Mouse (Mus musculus): ENCODE measurements at regions not wholly inside any gene's neighbourhood (a gene's known extent, or its start where the extent isn't known, plus 50 kb on each side); places are given as distances from the start of the nearest gene placed in this dataset.

GRCm38 (mm10) chr14:14612245-14612644, 89.8 kb upstream of the Slc4a7 start:
- Histone ChIP-seq H3K4me2 (ENCODE audit: low read length) (no peak overlapping the region), H3K36me3 (ENCODE audit: control insufficient read depth, insufficient read depth, low read length) (no peaks in the 10 kb centered on the region), H3K9me3 (ENCODE audit: control insufficient read depth, low read length) (no peaks in the 10 kb centered on the region), H3K4me3 (ENCODE audit: low read length) (no peak overlapping the region), H3K9ac (ENCODE audit: low read depth, low read length) (no peak overlapping the region), H3K27me3 (replicated peaks; ENCODE audit: control insufficient read depth, insufficient read depth, low read length) (no peaks in the 10 kb centered on the region), H3K4me1 (ENCODE audit: control insufficient read depth, insufficient read depth, low read depth, low read length) (no peaks in the 10 kb centered on the region), H3K27ac (ENCODE audit: low read depth, low read length) (no peak overlapping the region)
- WGBS, result 74% methylated on average over 3 of the region's 3 CpGs
- ATAC-seq, result no peak

- H3K9me3 ChIP-seq (ENCODE audit: control insufficient read depth, low read length), result no peaks in the 10 kb centered on the region
- 89% methylated on average over 5 of the region's 5 CpGs for WGBS
These were observed 81.8 kb upstream of the Slc4a7 start for GRCm38 (mm10) chr14:14620316-14620715.

GRCm38 (mm10) chr14:14628673-14629072, 73.4 kb upstream of the Slc4a7 start:
- H3K27ac ChIP-seq (ENCODE audit: low read depth, low read length), result no peak overlapping the region
- WGBS, result 88% methylated on average over 1 of the region's 1 CpGs

More at GRCm38 (mm10) chr14:14620316-14620715, 81.8 kb upstream of the Slc4a7 start:
- Histone ChIP-seq H3K27me3 (replicated peaks; ENCODE audit: control insufficient read depth, insufficient read depth, low read length) (no peaks in the 10 kb centered on the region), H3K27ac (ENCODE audit: low read depth, low read length) (no peak overlapping the region), H3K4me2 (ENCODE audit: low read length) (no peak overlapping the region), H3K4me1 (ENCODE audit: control insufficient read depth, insufficient read depth, low read depth, low read length) (no peaks in the 10 kb centered on the region), H3K9ac (ENCODE audit: low read depth, low read length) (no peak overlapping the region), H3K4me3 (ENCODE audit: low read length) (no peak overlapping the region), H3K36me3 (ENCODE audit: control insufficient read depth, insufficient read depth, low read length) (no peaks in the 10 kb centered on the region)
- no peak for ATAC-seq

GRCm38 (mm10) chr14:14631750-14632149, 70.3 kb upstream of the Slc4a7 start:
- Histone ChIP-seq H3K36me3 (ENCODE audit: control insufficient read depth, insufficient read depth, low read length) (no peaks in the 10 kb centered on the region), H3K27ac (ENCODE audit: low read depth, low read length) (no peak overlapping the region), H3K4me1 (ENCODE audit: control insufficient read depth, insufficient read depth, low read depth, low read length) (peaks cover 7% of the 10 kb centered on the region), H3K9ac (ENCODE audit: low read depth, low read length) (no peak overlapping the region), H3K27me3 (replicated peaks; ENCODE audit: control insufficient read depth, insufficient read depth, low read length) (no peaks in the 10 kb centered on the region), H3K4me2 (ENCODE audit: low read length) (no peak overlapping the region), H3K9me3 (ENCODE audit: control insufficient read depth, low read length) (no peaks in the 10 kb centered on the region), H3K4me3 (ENCODE audit: low read length) (no peak overlapping the region)
- 55% methylated on average over 6 of the region's 6 CpGs for WGBS
- ATAC-seq, result no peak

More at GRCm38 (mm10) chr14:14628673-14629072, 73.4 kb upstream of the Slc4a7 start:
- ATAC-seq, result no peak
- Histone ChIP-seq H3K4me1 (ENCODE audit: control insufficient read depth, insufficient read depth, low read depth, low read length) (peaks cover 7% of the 10 kb centered on the region), H3K27me3 (replicated peaks; ENCODE audit: control insufficient read depth, insufficient read depth, low read length) (no peaks in the 10 kb centered on the region), H3K4me3 (ENCODE audit: low read length) (no peak overlapping the region), H3K36me3 (ENCODE audit: control insufficient read depth, insufficient read depth, low read length) (no peaks in the 10 kb centered on the region), H3K9me3 (ENCODE audit: control insufficient read depth, low read length) (no peaks in the 10 kb centered on the region), H3K4me2 (ENCODE audit: low read length) (no peak overlapping the region), H3K9ac (ENCODE audit: low read depth, low read length) (no peak overlapping the region)

- Histone ChIP-seq H3K4me1 (ENCODE audit: control insufficient read depth, insufficient read depth, low read depth, low read length) (peaks cover 7% of the 10 kb centered on the region), H3K4me2 (ENCODE audit: low read length) (peak overlapping the region; percentile 62), H3K4me3 (ENCODE audit: low read length) (peak overlapping the region; percentile 28), H3K36me3 (ENCODE audit: control insufficient read depth, insufficient read depth, low read length) (no peaks in the 10 kb centered on the region), H3K9ac (ENCODE audit: low read depth, low read length) (no peak overlapping the region), H3K27me3 (replicated peaks; ENCODE audit: control insufficient read depth, insufficient read depth, low read length) (no peaks in the 10 kb centered on the region), H3K9me3 (ENCODE audit: control insufficient read depth, low read length) (no peaks in the 10 kb centered on the region), H3K27ac (ENCODE audit: low read depth, low read length) (no peak overlapping the region)
- ATAC-seq, result no peak
- WGBS, result under 1% methylated on average over 15 of the region's 15 CpGs
These were observed 69.6 kb upstream of the Slc4a7 start for GRCm38 (mm10) chr14:14632471-14632870.

GRCm38 (mm10) chr14:14632951-14633931, 68.8 kb upstream of the Slc4a7 start:
- ATAC-seq, result peak; percentile 50
- Histone ChIP-seq H3K36me3 (ENCODE audit: control insufficient read depth, insufficient read depth, low read length) (no peaks in the 10 kb centered on the region), H3K27ac (ENCODE audit: low read depth, low read length) (no peak overlapping the region), H3K4me3 (ENCODE audit: low read length) (peak overlapping the region; percentile 28), H3K27me3 (replicated peaks; ENCODE audit: control insufficient read depth, insufficient read depth, low read length) (no peaks in the 10 kb centered on the region), H3K4me1 (ENCODE audit: control insufficient read depth, insufficient read depth, low read depth, low read length) (peaks cover 7% of the 10 kb centered on the region), H3K9me3 (ENCODE audit: control insufficient read depth, low read length) (no peaks in the 10 kb centered on the region), H3K9ac (ENCODE audit: low read depth, low read length) (0 out of 2 replicates have a peak overlapping the region, but pooled peaks have one; percentile 35), H3K4me2 (ENCODE audit: low read length) (peak overlapping the region; percentile 62)
- 7% methylated on average over 22 of the region's 22 CpGs for WGBS

GRCm38 (mm10) chr14:14634021-14634420, 68.1 kb upstream of the Slc4a7 start:
- no peaks in the 10 kb centered on the region for H3K36me3 ChIP-seq (ENCODE audit: control insufficient read depth, insufficient read depth, low read length)
- H3K9ac ChIP-seq (ENCODE audit: low read depth, low read length), result no peak overlapping the region
- no peaks in the 10 kb centered on the region for H3K9me3 ChIP-seq (ENCODE audit: control insufficient read depth, low read length)
- no peak overlapping the region for H3K4me2 ChIP-seq (ENCODE audit: low read length)
- 39% methylated on average over 2 of the region's 2 CpGs for WGBS
- no peaks in the 10 kb centered on the region for H3K27me3 ChIP-seq (replicated peaks; ENCODE audit: control insufficient read depth, insufficient read depth, low read length)
- H3K27ac ChIP-seq (ENCODE audit: low read depth, low read length), result no peak overlapping the region
- ATAC-seq, result no peak
- H3K4me3 ChIP-seq (ENCODE audit: low read length), result no peak overlapping the region
- peaks cover 7% of the 10 kb centered on the region for H3K4me1 ChIP-seq (ENCODE audit: control insufficient read depth, insufficient read depth, low read depth, low read length)

- no peaks in the 10 kb centered on the region for H3K36me3 ChIP-seq (ENCODE audit: control insufficient read depth, insufficient read depth, low read length)
- no peaks in the 10 kb centered on the region for H3K27me3 ChIP-seq (replicated peaks; ENCODE audit: control insufficient read depth, insufficient read depth, low read length)
- H3K9ac ChIP-seq (ENCODE audit: low read depth, low read length), result no peak overlapping the region
- no peaks in the 10 kb centered on the region for H3K9me3 ChIP-seq (ENCODE audit: control insufficient read depth, low read length)
- no peak for ATAC-seq
- H3K4me2 ChIP-seq (ENCODE audit: low read length), result no peak overlapping the region
- H3K4me1 ChIP-seq (ENCODE audit: control insufficient read depth, insufficient read depth, low read depth, low read length), result no peaks in the 10 kb centered on the region
- 80% methylated on average over 7 of the region's 7 CpGs for WGBS
- no peak overlapping the region for H3K4me3 ChIP-seq (ENCODE audit: low read length)
- H3K27ac ChIP-seq (ENCODE audit: low read depth, low read length), result no peak overlapping the region
These were observed 62.7 kb upstream of the Slc4a7 start for GRCm38 (mm10) chr14:14639102-14640015.

- ATAC-seq, result no peak
- Histone ChIP-seq H3K27me3 (replicated peaks; ENCODE audit: control insufficient read depth, insufficient read depth, low read length) (no peaks in the 10 kb centered on the region), H3K9ac (ENCODE audit: low read depth, low read length) (no peak overlapping the region), H3K4me3 (ENCODE audit: low read length) (no peak overlapping the region), H3K4me2 (ENCODE audit: low read length) (no peak overlapping the region), H3K4me1 (ENCODE audit: control insufficient read depth, insufficient read depth, low read depth, low read length) (no peaks in the 10 kb centered on the region), H3K36me3 (ENCODE audit: control insufficient read depth, insufficient read depth, low read length) (no peaks in the 10 kb centered on the region), H3K9me3 (ENCODE audit: control insufficient read depth, low read length) (no peaks in the 10 kb centered on the region), H3K27ac (ENCODE audit: low read depth, low read length) (no peak overlapping the region)
- WGBS, result 48% methylated on average over 3 of the region's 3 CpGs
These were observed 62.0 kb upstream of the Slc4a7 start for GRCm38 (mm10) chr14:14640023-14640441.

All from hindbrain, embryonic 16.5 days (tissue).